Mouse (Mus musculus) monocyte, adult 2 months (primary cell): ENCODE results near the gene Tbl2.

ENCODE experiments used
- DNase-seq, 2 experiments: peaks; one replicate each; pipeline ENCODE4 v3.0.0; 2022; ENCODE audit warnings: low spot score in 2 of 2, low read depth in 1 of 2

Gene Tbl2

GRCm38 (mm10) chr5:135148715-135149052 lies 773 bp upstream of the Tbl2 start:
- DNase-seq, result no peak

- DNase-seq, result no peak
These were observed 342 bp downstream of the Tbl2 start for GRCm38 (mm10) chr5:135149820-135150178.

DNA sequence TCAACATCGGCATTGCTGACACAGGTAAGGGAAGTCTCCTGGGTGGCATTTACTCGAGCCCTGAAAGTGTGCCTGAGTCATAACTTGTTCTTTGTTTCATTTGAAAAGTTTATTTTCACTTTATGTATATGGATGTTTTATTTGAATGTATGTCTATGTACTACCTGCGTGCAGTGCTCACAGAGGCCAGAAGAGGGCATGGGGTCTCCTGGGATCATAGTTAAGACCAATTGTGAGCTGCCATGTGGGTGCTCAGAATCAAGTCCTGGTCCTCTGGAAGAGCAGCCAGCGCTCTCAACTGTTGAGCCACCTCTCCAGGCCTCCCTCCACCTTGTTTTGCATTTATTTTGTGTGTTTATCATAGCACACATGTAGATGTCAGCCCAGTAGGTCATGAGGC lies 7.0 kb downstream of the Tbl2 start:
- no peak for DNase-seq

GRCm38 (mm10) chr5:135161221-135161620 lies 11.8 kb downstream of the Tbl2 start:
- DNase-seq, result no peak

GRCm38 (mm10) chr5:135161650-135162049 lies 12.2 kb downstream of the Tbl2 start:
- no peak for DNase-seq

DNA sequence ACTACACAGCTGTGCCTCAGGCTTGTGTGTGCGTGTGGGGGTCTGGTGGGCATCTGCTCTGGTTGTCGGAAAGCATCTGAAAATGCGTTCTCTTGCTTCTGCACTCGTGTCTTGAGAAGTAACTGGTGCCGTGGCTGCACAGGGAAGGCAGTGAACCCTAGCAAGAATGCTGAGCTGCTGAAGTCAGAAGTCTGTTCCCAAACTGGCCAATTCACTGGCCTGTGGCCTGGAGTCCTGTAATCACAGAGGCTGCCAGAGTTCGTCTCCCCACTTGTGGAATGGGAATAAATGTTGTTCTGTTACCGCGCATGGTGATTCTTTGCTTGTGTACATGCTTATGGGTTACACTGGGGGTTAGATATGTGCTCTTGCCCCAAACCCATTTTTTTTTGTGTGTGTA lies 12.9 kb downstream of the Tbl2 start:
- no peak for DNase-seq

DNA sequence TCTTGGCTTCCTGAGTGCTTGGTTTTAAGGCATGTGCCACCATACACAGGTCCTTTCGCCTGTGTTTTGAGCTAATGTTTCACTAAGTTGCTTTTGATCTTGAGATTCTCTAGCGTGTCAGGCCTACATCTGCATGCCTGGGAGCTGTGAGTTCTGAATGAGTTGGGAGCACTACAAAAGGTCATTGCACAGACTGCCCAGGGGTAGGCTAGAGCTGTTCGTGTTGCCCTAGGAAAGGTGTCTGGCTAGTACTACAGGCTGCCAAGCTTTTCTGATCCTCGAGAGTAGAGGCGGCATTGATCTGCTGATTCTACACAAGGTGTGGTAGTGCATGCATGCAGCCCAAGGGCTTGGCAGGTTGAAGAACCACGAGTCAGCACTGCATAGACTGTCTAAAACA lies 13.4 kb downstream of the Tbl2 start:
- no peak for DNase-seq

GRCm38 (mm10) chr5:135166909-135167308 lies 17.5 kb downstream of the Tbl2 start:
- no peak for DNase-seq

GRCm38 (mm10) chr5:135167469-135167868 lies 18.0 kb downstream of the Tbl2 start:
- no peak for DNase-seq

- DNase-seq, result peak; percentile 96
These were observed 18.9 kb downstream of the Tbl2 start, which contains the start of gene Bcl7b for GRCm38 (mm10) chr5:135168063-135169062. Gene Bcl7b (plus strand): TSS chr5:135168283.

- no peak for DNase-seq
These were observed 20.0 kb downstream of the Tbl2 start for GRCm38 (mm10) chr5:135169479-135169878.

DNA sequence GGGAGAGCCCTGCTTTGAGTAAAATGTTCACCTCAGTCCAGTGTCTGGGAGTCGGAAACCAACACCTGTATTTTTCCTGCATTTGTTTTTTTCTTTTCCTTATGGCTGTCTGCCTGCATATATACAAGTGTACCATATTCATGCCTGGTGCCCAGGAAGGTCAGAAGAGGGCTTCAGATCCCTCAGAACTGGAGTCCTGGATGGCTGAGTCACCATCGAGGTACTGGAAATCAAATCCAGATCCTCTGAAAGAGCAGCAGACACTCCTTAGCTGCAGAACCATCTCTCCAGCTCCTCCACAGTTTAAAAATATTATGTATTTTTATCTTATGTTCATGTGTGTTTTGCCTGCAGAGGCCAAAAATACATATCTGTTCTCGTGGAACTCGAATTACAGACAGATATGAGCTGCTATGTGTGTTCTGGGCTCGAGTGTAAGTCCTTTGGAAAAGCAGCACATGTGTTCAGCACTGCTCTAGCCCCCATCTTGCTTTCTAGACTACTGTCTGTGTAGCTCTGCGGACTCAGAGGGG lies 22.3 kb downstream of the Tbl2 start:
- no peak for DNase-seq

- no peak for DNase-seq
These were observed 23.5 kb downstream of the Tbl2 start for GRCm38 (mm10) chr5:135172986-135173385.

DNA sequence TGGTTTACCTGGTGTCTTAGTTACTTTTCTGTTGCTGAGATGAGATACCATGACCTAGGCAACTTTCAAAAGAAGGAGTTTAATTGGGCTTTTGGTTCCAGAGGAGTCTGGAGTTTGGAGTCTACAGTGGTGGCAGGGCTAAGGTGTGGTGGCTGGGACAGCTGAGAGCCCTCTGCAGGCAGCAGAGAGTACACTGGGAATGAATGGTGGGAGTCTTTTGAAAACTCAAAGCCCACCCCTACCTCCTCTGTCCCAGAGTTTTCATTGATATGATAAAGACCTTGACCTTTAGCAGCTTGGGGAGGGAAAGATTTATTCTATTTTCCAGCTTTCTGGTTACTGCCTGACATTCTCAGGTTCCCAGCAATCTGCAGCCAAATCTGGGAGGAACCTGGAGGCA lies 25.6 kb downstream of the Tbl2 start:
- DNase-seq, result no peak

DNA sequence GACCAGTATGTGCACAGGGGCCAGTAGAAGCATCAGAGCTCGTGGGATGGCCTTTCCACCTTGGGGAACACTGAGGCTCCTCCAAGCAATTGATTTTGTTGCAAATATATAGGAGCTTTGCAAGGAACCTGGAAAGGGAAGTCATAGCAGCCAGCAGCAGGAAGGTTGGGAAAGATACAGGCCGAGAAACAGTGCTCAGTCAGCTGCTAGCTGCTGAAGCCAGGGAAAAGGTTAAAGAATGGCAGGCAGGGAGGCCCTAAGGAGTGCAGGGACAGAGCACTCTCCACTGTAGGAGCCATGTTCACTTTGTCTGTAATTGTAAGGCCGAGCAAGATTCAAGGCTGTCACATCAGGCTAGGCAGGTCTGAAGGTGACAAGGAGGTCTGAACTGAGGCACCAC lies 29.1 kb downstream of the Tbl2 start:
- no peak for DNase-seq

- DNase-seq, result no peak
These were observed 29.5 kb downstream of the Tbl2 start for GRCm38 (mm10) chr5:135178996-135179395.

- no peak for DNase-seq
These were observed 30.2 kb downstream of the Tbl2 start for GRCm38 (mm10) chr5:135179616-135180015.

- no peak for DNase-seq
These were observed 31.3 kb downstream of the Tbl2 start for GRCm38 (mm10) chr5:135180796-135181195.

GRCm38 (mm10) chr5:135181776-135182175 lies 32.3 kb downstream of the Tbl2 start:
- DNase-seq, result no peak

GRCm38 (mm10) chr5:135183131-135183861 lies 33.8 kb downstream of the Tbl2 start:
- DNase-seq, result no peak

DNA sequence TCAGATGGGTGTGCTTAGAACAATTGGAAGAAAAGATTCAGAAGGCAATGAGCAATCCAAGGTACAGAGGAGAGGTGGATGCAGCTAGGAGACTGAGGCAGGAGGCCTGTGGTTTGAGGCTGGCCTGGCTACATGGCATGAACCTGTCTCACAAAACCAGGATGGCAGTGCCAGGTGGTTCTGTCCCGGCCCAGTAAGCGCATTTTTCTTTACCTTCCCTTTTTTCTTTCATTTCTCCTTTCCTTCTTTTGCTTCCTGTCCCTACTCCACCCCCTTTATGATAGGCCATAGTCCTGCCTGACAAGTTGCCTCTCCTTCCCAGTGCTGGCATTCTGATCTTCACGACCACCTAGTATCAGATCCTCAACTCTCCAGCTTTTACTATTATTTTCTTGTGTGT lies 35.6 kb downstream of the Tbl2 start:
- DNase-seq, result no peak

DNA sequence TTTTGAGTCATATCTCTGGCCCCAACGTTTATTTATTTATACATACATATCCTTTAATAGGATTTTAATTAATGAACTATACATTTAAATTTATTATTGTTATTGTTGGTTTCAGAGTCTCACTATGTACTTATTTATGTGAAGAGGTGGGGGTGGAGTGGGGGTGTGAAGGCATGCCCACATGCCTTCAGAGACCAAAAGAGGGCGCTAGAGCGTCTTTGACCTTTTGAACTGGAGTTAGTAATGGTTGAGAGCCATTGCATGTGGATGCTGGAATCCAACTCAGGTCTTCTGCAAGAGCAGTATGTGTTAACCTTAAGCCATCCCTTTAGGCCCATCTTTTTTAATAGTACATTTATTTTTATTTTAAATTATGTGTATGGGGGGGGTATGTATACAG lies 36.1 kb downstream of the Tbl2 start:
- no peak for DNase-seq
